Mouse (Mus musculus) liver, adult (tissue): ENCODE results near the gene Eps8.

Experiments used
- GATA4 ChIP-seq: IDR thresholded peaks from 2 replicates; pipeline ENCODE4 v1.6.1; 2014; ENCODE audit warnings: mild to moderate bottlenecking, low read length; ENCODE audit not compliant: insufficient replicate concordance

The Eps8 gene

GRCm38 (mm10) chr6:137654776-137655175, at the start of gene Eps8:
Gene Eps8, minus strand, starts transcription at chr6:137654876.
- TF ChIP-seq GATA4: no peak

DNA sequence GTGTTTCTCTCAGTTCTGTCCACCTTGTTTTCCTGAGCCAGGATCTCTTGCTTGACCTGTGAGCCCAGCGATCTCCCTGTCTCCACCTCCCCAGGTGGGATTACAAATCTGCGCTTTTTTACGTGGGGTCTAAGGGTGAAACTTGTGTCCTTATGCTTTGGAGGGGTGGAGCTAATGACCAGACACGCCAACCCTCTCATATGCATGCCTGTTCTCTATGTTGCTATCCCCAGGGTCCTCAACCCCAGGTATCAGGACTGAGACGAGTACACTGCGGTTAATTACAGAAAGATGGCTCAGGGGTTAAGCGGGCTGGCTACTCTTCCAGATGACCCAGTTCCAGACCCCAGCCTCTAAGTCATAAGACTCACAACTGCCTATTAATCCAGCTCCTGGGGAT, 48.8 kb upstream of the Eps8 start:
- no peak for TF ChIP-seq GATA4

DNA sequence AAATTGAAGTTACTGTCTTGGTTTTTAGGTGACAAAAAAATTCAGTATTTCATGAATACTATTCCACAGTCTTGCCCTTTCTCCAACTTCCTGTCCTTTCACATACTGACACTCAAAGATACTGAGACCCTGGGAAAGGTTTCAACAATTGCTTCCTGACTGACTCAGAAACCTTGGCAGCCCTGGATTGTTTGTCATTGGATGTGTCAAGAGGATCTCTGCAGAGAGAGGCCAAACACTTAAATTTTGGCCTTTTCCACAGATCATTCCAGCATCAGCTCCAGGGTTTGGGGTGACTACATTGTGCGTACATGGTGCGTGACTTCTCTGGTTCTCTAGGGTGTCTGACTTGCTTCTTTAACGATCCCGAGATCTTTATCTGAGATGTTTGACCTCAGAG, 48.2 kb upstream of the Eps8 start:
- TF ChIP-seq GATA4: no peak

DNA sequence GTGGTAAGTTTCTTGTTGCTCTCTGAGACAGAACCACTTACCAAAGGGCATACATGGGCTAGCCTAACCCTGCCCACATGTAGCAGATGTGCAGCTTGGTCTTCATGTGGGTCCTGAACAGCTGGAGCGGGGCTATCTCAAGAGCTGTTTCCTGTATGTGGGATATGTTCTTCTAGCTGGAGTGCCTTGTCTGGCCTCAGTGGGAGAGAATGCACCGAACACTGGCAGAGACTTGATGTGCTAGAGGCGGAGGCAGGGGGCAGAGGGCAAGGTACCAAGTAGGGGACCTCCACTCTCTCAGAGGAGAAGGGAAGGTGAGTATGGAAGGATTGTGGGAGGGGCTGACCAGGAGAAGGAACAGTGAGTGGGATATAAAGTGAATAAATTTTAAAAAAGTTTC, 47.5 kb upstream of the Eps8 start:
- TF ChIP-seq GATA4: no peak

GRCm38 (mm10) chr6:137699434-137699833, 44.8 kb upstream of the Eps8 start:
- no peak for TF ChIP-seq GATA4

- TF ChIP-seq GATA4: no peak
These were observed 41.9 kb upstream of the Eps8 start for GRCm38 (mm10) chr6:137696445-137697204.

DNA sequence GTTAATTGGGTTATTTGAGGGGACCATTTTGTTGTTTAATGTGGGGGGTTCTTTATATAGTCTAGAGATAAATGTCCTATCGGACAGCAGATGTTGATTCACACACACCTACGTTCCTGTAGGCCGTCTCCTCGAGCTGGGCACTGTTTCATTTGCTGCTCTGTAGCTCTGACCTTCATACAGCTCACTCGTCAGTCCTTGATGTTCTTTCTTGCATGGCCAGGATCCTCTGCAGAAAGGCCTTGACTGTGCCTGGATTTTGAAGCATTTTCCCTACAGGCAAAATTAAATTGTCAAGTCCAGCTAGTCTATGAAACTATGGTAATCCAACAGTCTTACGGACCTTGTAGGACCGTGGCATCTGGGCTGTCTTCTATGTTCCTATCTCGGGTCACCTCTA, 40.4 kb upstream of the Eps8 start:
- no peak for TF ChIP-seq GATA4

DNA sequence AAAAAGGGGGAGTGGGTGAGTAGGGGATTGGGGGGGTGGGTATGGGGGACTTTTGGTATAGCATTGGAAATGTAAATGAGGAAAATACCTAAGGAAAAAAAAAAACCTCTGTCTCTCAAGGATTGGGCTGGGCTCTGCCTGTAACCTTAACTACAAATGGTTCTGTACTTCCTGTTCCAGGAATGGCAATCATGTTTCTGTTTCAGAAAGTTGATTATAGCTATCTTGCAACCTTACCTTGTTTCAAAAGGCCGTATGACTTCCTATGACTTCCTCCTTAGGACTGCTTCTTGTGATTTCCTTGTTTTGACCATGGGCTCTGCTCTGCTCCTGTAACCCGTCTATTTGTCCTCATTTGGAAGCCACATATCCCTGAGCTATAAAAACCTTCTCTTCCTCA, 39.6 kb upstream of the Eps8 start:
- no peak for TF ChIP-seq GATA4

DNA sequence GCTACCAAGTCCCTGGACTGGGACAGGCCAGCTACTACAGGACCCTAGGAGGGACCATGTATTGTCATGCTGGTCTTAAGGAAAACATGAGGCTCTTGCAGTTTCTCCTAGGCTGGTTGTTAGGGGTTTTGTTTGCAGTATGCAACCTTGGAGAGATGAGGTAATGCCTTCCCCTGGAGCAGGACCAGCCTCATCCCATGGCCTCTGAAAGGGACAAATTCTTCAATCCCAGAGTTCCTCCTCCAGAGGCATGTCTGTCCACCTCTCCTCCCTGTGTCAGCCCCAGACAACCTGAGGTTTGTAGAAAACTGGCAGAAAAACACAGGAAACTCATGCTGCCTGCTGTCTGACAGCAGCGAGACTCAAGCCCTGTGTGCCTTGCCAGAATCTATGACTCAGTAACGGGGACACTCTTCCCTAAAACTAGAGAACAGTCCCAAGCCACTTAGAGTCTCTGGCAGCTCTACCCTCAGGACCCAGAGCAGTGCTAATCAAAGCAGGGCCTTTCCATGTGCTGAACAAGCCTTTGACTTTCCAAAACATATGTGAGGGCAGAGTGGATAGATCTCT, 36.0 kb upstream of the Eps8 start:
- TF ChIP-seq GATA4: no peak

GRCm38 (mm10) chr6:137688506-137689105, 33.9 kb upstream of the Eps8 start:
- no peak for TF ChIP-seq GATA4

DNA sequence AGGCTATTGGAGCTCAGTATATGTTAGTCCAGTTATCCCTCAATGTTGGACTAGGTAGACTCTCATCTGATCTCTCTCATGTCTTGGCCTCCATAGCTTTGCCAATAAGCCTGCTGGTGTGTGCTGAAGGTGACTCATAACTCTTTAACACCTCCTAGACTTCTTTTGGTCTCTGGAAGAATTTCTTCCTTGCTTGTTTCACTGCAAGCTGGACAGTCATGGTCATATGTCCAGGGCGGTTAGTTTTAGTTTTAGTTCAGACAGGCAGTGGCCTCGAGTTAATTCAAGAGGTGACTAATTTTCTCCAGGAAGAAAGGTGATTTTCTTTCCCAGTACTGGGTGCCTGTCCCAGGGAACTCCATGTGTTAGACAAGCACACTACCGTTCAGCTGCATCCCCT, 33.4 kb upstream of the Eps8 start:
- TF ChIP-seq GATA4: no peak

DNA sequence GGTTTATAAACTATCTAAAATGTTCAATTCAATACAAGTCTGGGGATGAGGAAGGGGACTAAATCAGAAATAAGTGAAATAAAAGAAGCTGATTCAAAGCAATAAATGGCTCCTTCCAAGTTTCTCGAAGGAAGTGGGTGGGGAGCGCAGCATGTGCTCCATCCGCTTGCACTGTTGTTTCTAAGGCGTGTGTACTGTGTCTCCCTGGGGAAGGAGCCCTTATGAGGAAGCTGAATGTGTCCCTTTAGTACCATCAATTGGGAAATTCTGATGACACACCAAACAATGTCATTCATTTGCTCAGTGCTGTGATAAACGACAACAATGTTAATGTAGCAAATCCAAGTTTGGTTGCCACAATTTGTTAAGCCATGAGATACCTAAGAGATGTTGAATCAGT, 33.0 kb upstream of the Eps8 start:
- TF ChIP-seq GATA4: no peak

DNA sequence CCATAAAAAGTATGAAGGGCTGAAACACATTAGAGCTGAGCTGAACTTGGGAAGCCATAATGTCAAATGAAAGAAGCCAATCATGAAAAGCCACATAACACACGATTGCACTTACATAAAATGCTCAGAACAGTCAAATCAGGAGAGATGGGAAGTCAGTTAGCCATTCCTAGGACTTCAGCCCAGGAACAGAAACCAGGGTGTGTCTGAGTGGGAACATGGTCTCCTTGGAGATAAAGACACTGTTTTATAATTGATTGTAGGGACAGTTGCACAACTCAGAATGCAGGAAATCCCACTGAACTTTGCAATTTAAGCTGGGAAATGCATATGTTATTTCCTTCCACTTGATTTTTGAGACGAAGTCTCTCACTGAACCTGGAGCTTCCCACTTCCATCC, 28.0 kb upstream of the Eps8 start:
- no peak for TF ChIP-seq GATA4

GRCm38 (mm10) chr6:137681000-137681399, 26.3 kb upstream of the Eps8 start:
- no peak for TF ChIP-seq GATA4

- no peak for TF ChIP-seq GATA4
These were observed 21.9 kb upstream of the Eps8 start for GRCm38 (mm10) chr6:137676581-137676980.

DNA sequence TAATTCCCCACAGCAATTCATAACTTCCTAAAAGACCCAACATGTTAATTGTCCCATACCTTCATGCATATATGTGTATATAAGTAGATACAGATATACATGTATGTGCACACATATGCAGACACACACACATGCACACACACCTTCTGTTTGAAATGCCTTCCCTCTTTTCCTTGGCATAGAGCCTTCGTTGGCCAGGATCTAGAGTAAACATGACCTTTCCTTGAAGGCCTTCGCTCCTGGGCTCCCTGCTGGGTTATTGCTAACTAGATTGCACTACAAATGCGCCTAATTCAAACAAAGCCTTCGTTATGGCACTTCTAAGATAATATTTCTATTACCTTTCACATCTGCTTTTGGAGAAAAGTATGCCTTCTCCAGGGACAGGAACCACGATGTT, 20.9 kb upstream of the Eps8 start:
- TF ChIP-seq GATA4: no peak
